Mouse (Mus musculus) small intestine, adult 2 months (tissue): ENCODE data around the gene Ctnnd2.

Source experiments
- CTCF ChIP-seq: fragments of 200-500 bp; IDR thresholded peaks from 2 replicates; pipeline ENCODE4 v1.5.1; 2012; ENCODE audit warnings: low read depth, mild to moderate bottlenecking, control low read depth, inconsistent platforms, low read length, moderate library complexity, mixed read lengths; ENCODE audit not compliant: insufficient replicate concordance, insufficient read length; ENCODE audit errors: extremely low read depth
- POLR2A ChIP-seq: fragments of 200-500 bp; IDR thresholded peaks from 2 replicates; pipeline ENCODE4 v1.6.1; 2012; ENCODE audit warnings: low read depth, mild to moderate bottlenecking, control low read depth, inconsistent platforms, low read length, moderate library complexity

DNA sequence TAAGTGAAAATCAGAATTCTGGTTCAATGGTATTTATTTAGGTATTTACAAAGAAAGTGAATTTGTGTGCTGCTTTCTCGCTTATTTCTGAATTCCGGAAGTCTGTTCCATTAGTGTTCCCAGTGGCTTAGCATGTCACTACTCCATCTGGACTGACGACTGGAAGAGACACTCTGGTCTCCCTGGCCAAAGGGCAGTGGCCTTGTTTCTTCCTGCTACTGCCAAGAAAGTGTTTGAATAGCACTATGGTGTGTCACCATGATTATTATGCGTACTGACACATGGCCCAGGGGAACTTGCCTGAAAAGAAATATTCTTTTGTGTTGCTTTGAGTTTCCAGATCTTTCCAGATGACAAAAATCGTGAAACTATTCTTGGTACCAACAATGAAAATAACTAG, 266.7 kb downstream of the Ctnnd2 start:
- TF ChIP-seq CTCF (no peak), POLR2A (no peak)
